Mouse (Mus musculus) liver, adult 2 months (tissue): ENCODE measurements at regions not wholly inside any gene's neighbourhood (a gene's known extent, or its start where the extent isn't known, plus 50 kb on each side); places are given as distances from the start of the nearest gene placed in this dataset.
A peak's percentile ranks its signal among the peaks of the same experiment; 100 is the strongest.

Experiments
- DNase-seq: peaks from one replicate; pipeline ENCODE4 v3.0.0-alpha.2; 2011; ENCODE audit warnings: low read depth, low spot score; ENCODE audit errors: extremely low read depth
- H3K27ac ChIP-seq: fragments of 200-500 bp; replicated peaks from 2 replicates; pipeline ENCODE4 v1.5.1; 2012; ENCODE audit warnings: low read depth, mild to moderate bottlenecking, control low read depth, inconsistent platforms, low read length; ENCODE audit not compliant: insufficient read depth
- H3K27me3 ChIP-seq: fragments of 200-500 bp; 2 replicates; pipeline ENCODE4 v1.6.1; 2012; ENCODE audit warnings: mild to moderate bottlenecking, moderate library complexity, low read length, inconsistent platforms; ENCODE audit not compliant: control insufficient read depth, insufficient read depth
- H3K36me3 ChIP-seq: fragments of 200-500 bp; 2 replicates; pipeline ENCODE4 v1.6.1; 2012; ENCODE audit warnings: low read length, inconsistent platforms; ENCODE audit not compliant: control insufficient read depth, insufficient read depth
- H3K4me1 ChIP-seq: fragments of 200-500 bp; 2 replicates; pipeline ENCODE4 v1.6.1; 2011; ENCODE audit warnings: low read length; ENCODE audit not compliant: control insufficient read depth, insufficient read depth
- H3K4me3 ChIP-seq: fragments of 200-500 bp; 2 replicates; pipeline ENCODE4 v1.5.1; 2011; ENCODE audit warnings: low read depth, mild to moderate bottlenecking, control low read depth, low read length, moderate library complexity; ENCODE audit not compliant: insufficient read depth
- H3K79me2 ChIP-seq: fragments of 200-500 bp; 2 replicates; pipeline ENCODE4 v1.6.1; 2012; ENCODE audit warnings: inconsistent platforms, mild to moderate bottlenecking, low read length, moderate library complexity; ENCODE audit not compliant: control insufficient read depth, insufficient read depth
- H3K9ac ChIP-seq: fragments of 200-500 bp; 2 replicates; pipeline ENCODE4 v1.6.1; 2012; ENCODE audit warnings: low read depth, mild to moderate bottlenecking, control low read depth, inconsistent platforms, low read length
- CTCF ChIP-seq: fragments of 200-500 bp; IDR thresholded peaks from 2 replicates; pipeline ENCODE4 v1.5.1; 2011; ENCODE audit warnings: low read depth, low read length, control low read depth
- POLR2A ChIP-seq: fragments of 200-500 bp; IDR thresholded peaks from 2 replicates; pipeline ENCODE4 v1.6.1; 2011; ENCODE audit warnings: low read length, control low read depth; ENCODE audit not compliant: insufficient read depth; ENCODE audit errors: extremely low read depth
- WGBS: fragments of 180-500 bp; shearing (Covaris S2); methylation state at CpG from one replicate; pipeline ENCODE4 v1.1.7; 2018; 5-methylcytosine and 5-hydroxymethylcytosine counted together

- Histone ChIP-seq H3K4me3 (no peak overlapping the region), H3K27ac (no peak overlapping the region), H3K79me2 (no peaks in the 10 kb centered on the region), H3K9ac (no peak overlapping the region), H3K4me1 (no peaks in the 10 kb centered on the region; the same call in 1 of the 2 replicates), H3K36me3 (no peaks in the 10 kb centered on the region), H3K27me3 (no peaks in the 10 kb centered on the region)
- WGBS: 70% methylated on average over 6 of the region's 6 CpGs
- TF ChIP-seq CTCF (no peak), POLR2A (no peak)
- DNase-seq: no peak
These were observed 74.2 kb downstream of the Mbl2 start for GRCm38 (mm10) chr19:30306919-30307318.

- Histone ChIP-seq H3K9ac (no peak overlapping the region), H3K36me3 (no peaks in the 10 kb centered on the region), H3K27me3 (no peaks in the 10 kb centered on the region), H3K27ac (no peak overlapping the region), H3K4me3 (no peak overlapping the region), H3K4me1 (no peaks in the 10 kb centered on the region), H3K79me2 (no peaks in the 10 kb centered on the region)
- TF ChIP-seq POLR2A (no peak), CTCF (no peak)
- no peak for DNase-seq
- WGBS: 88% methylated on average over 3 of the region's 3 CpGs
These were observed 84.6 kb downstream of the Mbl2 start for GRCm38 (mm10) chr19:30317314-30317713.

- Histone ChIP-seq H3K4me3 (no peak overlapping the region), H3K79me2 (no peaks in the 10 kb centered on the region), H3K27ac (no peak overlapping the region), H3K36me3 (no peaks in the 10 kb centered on the region), H3K9ac (no peak overlapping the region), H3K27me3 (no peaks in the 10 kb centered on the region), H3K4me1 (no peaks in the 10 kb centered on the region)
- no peak for TF ChIP-seq CTCF
- no peak for TF ChIP-seq POLR2A
- DNase-seq: no peak
These were observed 95.0 kb downstream of the Mbl2 start for GRCm38 (mm10) chr19:30327693-30328092.

GRCm38 (mm10) chr19:30328886-30329285, 96.1 kb downstream of the Mbl2 start:
- no peak for DNase-seq
- H3K4me1 ChIP-seq: no peaks in the 10 kb centered on the region
- H3K27ac ChIP-seq: no peak overlapping the region
- no peak for TF ChIP-seq POLR2A
- no peak for TF ChIP-seq CTCF
- no peak overlapping the region for H3K9ac ChIP-seq
- no peaks in the 10 kb centered on the region for H3K79me2 ChIP-seq
- H3K4me3 ChIP-seq: no peak overlapping the region
- no peaks in the 10 kb centered on the region for H3K36me3 ChIP-seq
- 83% methylated on average over 4 of the region's 4 CpGs for WGBS
- H3K27me3 ChIP-seq: no peaks in the 10 kb centered on the region

- Histone ChIP-seq H3K4me3 (no peak overlapping the region), H3K9ac (no peak overlapping the region), H3K4me1 (no peaks in the 10 kb centered on the region), H3K27me3 (no peaks in the 10 kb centered on the region), H3K79me2 (no peaks in the 10 kb centered on the region), H3K27ac (no peak overlapping the region), H3K36me3 (no peaks in the 10 kb centered on the region)
- 84% methylated on average over 7 of the region's 7 CpGs for WGBS
- TF ChIP-seq CTCF (no peak), POLR2A (no peak)
- DNase-seq: no peak
These were observed 98.0 kb downstream of the Mbl2 start for GRCm38 (mm10) chr19:30330792-30331191.

- no peak overlapping the region for H3K4me3 ChIP-seq
- no peak overlapping the region for H3K27ac ChIP-seq
- WGBS: 22% methylated on average over 1 of the region's 1 CpGs
- peak; percentile 50 for DNase-seq
- no peak overlapping the region for H3K9ac ChIP-seq
- H3K79me2 ChIP-seq: no peaks in the 10 kb centered on the region
- H3K27me3 ChIP-seq: no peaks in the 10 kb centered on the region
- TF ChIP-seq POLR2A: no peak
- TF ChIP-seq CTCF: no peak
- no peaks in the 10 kb centered on the region for H3K4me1 ChIP-seq
- H3K36me3 ChIP-seq: no peaks in the 10 kb centered on the region
These were observed 99.1 kb downstream of the Mbl2 start for GRCm38 (mm10) chr19:30331850-30332249.
